Mouse (Mus musculus) thymus, postnatal 36 days (tissue): ENCODE results near the gene Caprin1.
A peak's percentile ranks its signal among the peaks of the same experiment; 100 is the strongest.

Experiments
- DNase-seq, 2 experiments: peaks; one replicate each; pipeline ENCODE4 v3.0.0; 2022; ENCODE audit warnings: mixed read lengths in 2 of 2

The Caprin1 gene

GRCm38 (mm10) chr2:103724521-103724920 is 72.9 kb downstream of the Caprin1 start:
- DNase-seq, result no peak

- no peak for DNase-seq
Observed at GRCm38 (mm10) chr2:103719292-103719646, 78.2 kb downstream of the Caprin1 start.

- DNase-seq, result peak; percentile 79 to 80
Observed at GRCm38 (mm10) chr2:103718594-103719291, 78.7 kb downstream of the Caprin1 start.

GRCm38 (mm10) chr2:103714412-103714811 is 83.0 kb downstream of the Caprin1 start:
- DNase-seq, result no peak

GRCm38 (mm10) chr2:103713831-103714230 is 83.6 kb downstream of the Caprin1 start:
- no peak for DNase-seq
